19 mouse cellular contexts compared by ENCODE assay signal in the genomic region with DNA sequence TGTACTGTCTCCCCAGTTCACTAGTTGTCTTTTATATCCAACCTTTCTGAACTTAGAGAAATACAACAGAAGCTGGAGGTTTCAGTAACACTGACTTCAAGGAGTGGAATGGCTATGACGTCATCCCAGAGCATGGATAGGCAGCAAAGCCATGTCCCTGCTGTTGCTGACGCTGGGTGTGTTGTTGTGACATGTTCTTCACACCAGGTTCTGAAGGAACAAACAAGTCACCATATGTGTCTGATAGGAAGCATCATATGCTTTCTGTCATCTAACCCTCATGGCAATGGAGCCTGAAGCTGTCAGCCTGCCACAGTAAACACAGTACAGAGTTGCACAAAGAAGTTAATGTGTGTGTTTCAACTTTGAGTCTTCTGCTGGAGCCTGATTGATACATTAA.
"Had no signal": no experiment of that assay in that cellular context is flagged by ENCODE, and none has a peak within 500 bp of the region (broad histone marks: within the 10 kb centered on the region; RNA-seq: fewer than 3 reads in every experiment).

No protein-coding gene starts in this region.

- H3K4me3 ChIP-seq: left cerebral cortex, adult 2 months; lung, embryonic 15.5 days; megakaryocyte, embryonic 14.5 days; midbrain, embryonic 10.5 days; midbrain, embryonic 13.5 days; myocyte; neural tube, embryonic 13.5 days had no signal

- H3K4me1 ChIP-seq: megakaryocyte, embryonic 14.5 days; midbrain, embryonic 13.5 days; neural tube, embryonic 13.5 days had no signal

- H3K9me3 ChIP-seq: lung, embryonic 15.5 days; megakaryocyte, embryonic 14.5 days; midbrain, embryonic 10.5 days; midbrain, embryonic 13.5 days; neural tube, embryonic 13.5 days had no signal

- DNase-seq: kidney, adult 9 months; kidney, postnatal 14 days; kidney, postnatal 4 days; layer of hippocampus, postnatal 36 days; lung, adult 18-20 months; lung, postnatal 10 days; lung, postnatal 36 days; retina, postnatal 1 day; thymus, adult 18-20 months; thymus, postnatal 36 days had no signal

- H3K27ac ChIP-seq: left cerebral cortex, adult 2 months; liver, embryonic 14.5 days; midbrain, embryonic 10.5 days; midbrain, embryonic 13.5 days; neural tube, embryonic 13.5 days had no signal

- H3K4me2 ChIP-seq: lung, embryonic 15.5 days; midbrain, embryonic 13.5 days; neural tube, embryonic 13.5 days had no signal

- H3K27me3 ChIP-seq: lung, embryonic 15.5 days; megakaryocyte, embryonic 14.5 days; midbrain, embryonic 13.5 days; neural tube, embryonic 13.5 days had no signal

- ATAC-seq: midbrain, embryonic 13.5 days; midbrain, embryonic 16.5 days had no signal

- H3K9ac ChIP-seq: liver, embryonic 14.5 days; lung, embryonic 15.5 days; midbrain, embryonic 13.5 days; neural tube, embryonic 13.5 days had no signal

- H3K36me3 ChIP-seq: midbrain, embryonic 10.5 days had no signal
